Mouse (Mus musculus): ENCODE results near the gene Hist1h2bb. TPM values are rescaled to one million over a fixed set of nuclear protein-coding genes. Genes with fewer than 3 reads are reported as not detected.
"Not testable (repeated sequence)": the region's sequence is repeated elsewhere in the genome, so short reads cannot be mapped to it uniquely, and the experiment has no call there.

Gene Hist1h2bb
- polyA plus RNA-seq, 1 experiment: 2.8 TPM

DNA sequence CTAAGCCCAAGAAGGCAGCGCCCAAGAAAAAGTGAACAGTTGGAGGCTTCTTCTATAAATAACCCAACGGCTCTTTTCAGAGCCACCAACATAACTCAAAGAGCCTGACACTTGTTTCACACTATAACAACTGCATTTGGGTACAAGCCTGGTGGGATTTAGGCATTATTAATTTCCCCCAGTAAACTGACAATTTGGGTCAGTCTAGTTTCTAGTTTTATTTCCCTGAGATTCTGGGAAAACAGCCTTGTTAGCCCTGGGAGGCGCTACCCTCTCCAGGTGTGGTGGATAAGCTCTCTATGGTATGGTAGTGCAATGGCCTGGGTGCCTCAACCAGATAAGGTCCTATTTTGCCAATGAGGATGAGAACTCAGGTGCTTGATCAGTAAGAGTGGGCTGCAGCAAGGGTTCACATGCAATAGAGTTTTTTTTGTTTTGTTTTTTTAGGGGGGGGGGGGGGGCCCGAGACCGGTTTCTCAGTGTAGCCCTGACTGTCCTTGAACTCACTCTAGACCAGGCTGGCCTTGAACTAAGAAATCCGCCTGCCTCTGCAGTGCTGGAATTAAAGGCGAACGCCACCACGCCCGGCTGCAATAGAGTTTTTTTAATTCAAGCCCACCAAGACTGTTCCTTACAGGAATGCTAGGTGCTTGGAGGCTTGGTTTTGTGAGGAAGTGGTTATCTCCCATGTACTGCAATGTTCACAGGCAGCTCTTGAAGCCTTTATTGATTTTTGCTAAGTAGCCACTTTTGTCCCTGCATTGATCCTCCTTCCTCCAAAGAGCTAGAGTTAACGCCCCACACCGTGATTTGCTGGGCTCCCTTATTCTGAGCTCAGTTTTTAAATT, 18.0 kb downstream of the Hist1h2bb start:
- H3ac ChIP-seq (ENCODE audit: control insufficient read depth, insufficient read length, low read depth): no peak overlapping the region
- H3K4me3 ChIP-seq (ENCODE audit: insufficient read depth, poor library complexity, severe bottlenecking): peak overlapping the region; percentile 23
- no peaks in the 10 kb centered on the region for H3K27me3 ChIP-seq (ENCODE audit: control insufficient read depth, insufficient read depth, insufficient read length)
- TF ChIP-seq USF1 (IDR thresholded peaks at IDR 0.05; ENCODE audit: low read depth) (no peak), CTCF (IDR thresholded peaks at IDR 0.05; ENCODE audit: control insufficient read depth, insufficient read depth, insufficient read length) (no peak), MYOD1 (IDR thresholded peaks at IDR 0.05; ENCODE audit: control insufficient read depth, insufficient read length, low read depth) (no peak), FOSL1 (IDR thresholded peaks at IDR 0.05; ENCODE audit: insufficient read depth, low read length, poor library complexity, severe bottlenecking) (no peak), MYOG (IDR thresholded peaks at IDR 0.05; ENCODE audit: control insufficient read depth, extremely low read depth, insufficient read length) (no peak), CEBPB (IDR thresholded peaks at IDR 0.05; ENCODE audit: low read depth) (no peak), MAX (IDR thresholded peaks at IDR 0.05) (no peak)
- no peaks in the 10 kb centered on the region for H3K79me3 ChIP-seq (ENCODE audit: low read depth)
- no peaks in the 10 kb centered on the region for H3K36me3 ChIP-seq (ENCODE audit: control insufficient read depth, insufficient read depth)
- H3K79me2 ChIP-seq (ENCODE audit: control insufficient read depth, insufficient read depth): no peaks in the 10 kb centered on the region

GRCm38 (mm10) chr13:23765172-23765513, 18.6 kb downstream of the Hist1h2bb start:
- no peak overlapping the region for H3K4me3 ChIP-seq (ENCODE audit: insufficient read depth, poor library complexity, severe bottlenecking)
- no peak for TF ChIP-seq FOSL1 (IDR thresholded peaks at IDR 0.05; ENCODE audit: insufficient read depth, low read length, poor library complexity, severe bottlenecking)
- no peak for TF ChIP-seq CTCF (IDR thresholded peaks at IDR 0.05; ENCODE audit: control insufficient read depth, insufficient read depth, insufficient read length)
- no peak for TF ChIP-seq USF1 (IDR thresholded peaks at IDR 0.05; ENCODE audit: low read depth)
- TF ChIP-seq MAX (IDR thresholded peaks at IDR 0.05): no peak
- no peak for TF ChIP-seq MYOD1 (IDR thresholded peaks at IDR 0.05; ENCODE audit: control insufficient read depth, insufficient read length, low read depth)
- TF ChIP-seq CEBPB (IDR thresholded peaks at IDR 0.05; ENCODE audit: low read depth): no peak
- TF ChIP-seq MYOG (IDR thresholded peaks at IDR 0.05; ENCODE audit: control insufficient read depth, extremely low read depth, insufficient read length): no peak
- no peaks in the 10 kb centered on the region for H3K36me3 ChIP-seq (ENCODE audit: control insufficient read depth, insufficient read depth)
- no peak overlapping the region for H3ac ChIP-seq (ENCODE audit: control insufficient read depth, insufficient read length, low read depth)
- H3K79me2 ChIP-seq (ENCODE audit: control insufficient read depth, insufficient read depth): no peaks in the 10 kb centered on the region
- H3K27me3 ChIP-seq (ENCODE audit: control insufficient read depth, insufficient read depth, insufficient read length): no peaks in the 10 kb centered on the region
- no peaks in the 10 kb centered on the region for H3K79me3 ChIP-seq (ENCODE audit: low read depth)

DNA sequence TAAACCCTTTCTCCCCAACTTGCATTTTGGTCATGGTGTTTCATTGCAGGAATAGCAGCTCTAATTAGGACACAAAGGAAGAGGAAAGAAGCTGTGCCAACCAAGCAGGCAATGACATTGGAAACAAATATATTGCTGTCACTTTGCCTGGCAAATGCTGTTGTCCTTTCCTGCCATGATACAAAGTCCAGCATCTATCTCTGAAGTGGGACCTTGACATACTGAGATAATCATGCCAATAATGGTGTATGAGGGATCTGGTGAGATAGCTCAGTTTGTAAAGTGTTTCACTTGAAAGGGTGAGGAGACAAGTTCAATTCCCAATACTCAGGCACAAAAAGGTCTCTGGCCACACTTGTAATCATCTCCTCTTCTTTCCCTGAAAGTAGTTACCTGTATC, 20.2 kb downstream of the Hist1h2bb start:
- no peak overlapping the region for H3ac ChIP-seq (ENCODE audit: control insufficient read depth, insufficient read length, low read depth)
- no peaks in the 10 kb centered on the region for H3K79me3 ChIP-seq (ENCODE audit: low read depth)
- no peaks in the 10 kb centered on the region for H3K79me2 ChIP-seq (ENCODE audit: control insufficient read depth, insufficient read depth)
- no peak overlapping the region for H3K4me3 ChIP-seq (ENCODE audit: insufficient read depth, poor library complexity, severe bottlenecking)
- no peaks in the 10 kb centered on the region for H3K27me3 ChIP-seq (ENCODE audit: control insufficient read depth, insufficient read depth, insufficient read length)
- H3K36me3 ChIP-seq (ENCODE audit: control insufficient read depth, insufficient read depth): no peaks in the 10 kb centered on the region
- no peak for TF ChIP-seq CEBPB (IDR thresholded peaks at IDR 0.05; ENCODE audit: low read depth)
- TF ChIP-seq MYOG (IDR thresholded peaks at IDR 0.05; ENCODE audit: control insufficient read depth, extremely low read depth, insufficient read length): no peak
- TF ChIP-seq FOSL1 (IDR thresholded peaks at IDR 0.05; ENCODE audit: insufficient read depth, low read length, poor library complexity, severe bottlenecking): no peak
- TF ChIP-seq USF1 (IDR thresholded peaks at IDR 0.05; ENCODE audit: low read depth): no peak
- no peak for TF ChIP-seq MAX (IDR thresholded peaks at IDR 0.05)
- no peak for TF ChIP-seq CTCF (IDR thresholded peaks at IDR 0.05; ENCODE audit: control insufficient read depth, insufficient read depth, insufficient read length)
- no peak for TF ChIP-seq MYOD1 (IDR thresholded peaks at IDR 0.05; ENCODE audit: control insufficient read depth, insufficient read length, low read depth)

GRCm38 (mm10) chr13:23768834-23769397, 22.4 kb downstream of the Hist1h2bb start:
- H3K36me3 ChIP-seq (ENCODE audit: control insufficient read depth, insufficient read depth): no peaks in the 10 kb centered on the region
- H3K4me3 ChIP-seq (ENCODE audit: insufficient read depth, poor library complexity, severe bottlenecking): no peak overlapping the region
- H3ac ChIP-seq (ENCODE audit: control insufficient read depth, insufficient read length, low read depth): no peak overlapping the region
- TF ChIP-seq USF1 (IDR thresholded peaks at IDR 0.05; ENCODE audit: low read depth) (no peak), MYOD1 (IDR thresholded peaks at IDR 0.05; ENCODE audit: control insufficient read depth, insufficient read length, low read depth) (no peak), MYOG (IDR thresholded peaks at IDR 0.05; ENCODE audit: control insufficient read depth, extremely low read depth, insufficient read length) (no peak), CEBPB (IDR thresholded peaks at IDR 0.05; ENCODE audit: low read depth) (no peak), FOSL1 (IDR thresholded peaks at IDR 0.05; ENCODE audit: insufficient read depth, low read length, poor library complexity, severe bottlenecking) (no peak), CTCF (IDR thresholded peaks at IDR 0.05; ENCODE audit: control insufficient read depth, insufficient read depth, insufficient read length) (no peak), MAX (IDR thresholded peaks at IDR 0.05) (no peak)
- no peaks in the 10 kb centered on the region for H3K27me3 ChIP-seq (ENCODE audit: control insufficient read depth, insufficient read depth, insufficient read length)
- H3K79me3 ChIP-seq (ENCODE audit: low read depth): no peaks in the 10 kb centered on the region
- no peaks in the 10 kb centered on the region for H3K79me2 ChIP-seq (ENCODE audit: control insufficient read depth, insufficient read depth)

- H3K79me3 ChIP-seq (ENCODE audit: low read depth); H3K79me2 ChIP-seq (ENCODE audit: control insufficient read depth, insufficient read depth); H3K27me3 ChIP-seq (ENCODE audit: control insufficient read depth, insufficient read depth, insufficient read length); H3K36me3 ChIP-seq (ENCODE audit: control insufficient read depth, insufficient read depth); H3ac ChIP-seq (ENCODE audit: control insufficient read depth, insufficient read length, low read depth); H3K4me3 ChIP-seq (ENCODE audit: insufficient read depth, poor library complexity, severe bottlenecking): not testable (repeated sequence)
These were observed 23.1 kb downstream of the Hist1h2bb start, which contains the start of gene Trim38 for GRCm38 (mm10) chr13:23769613-23770012. TSS of gene Trim38 (plus strand) at chr13:23769913.
